Comparison of ENCODE assay signal across 24 mouse cellular contexts in genomic region chr5:134482331-134482730, GRCm38 (mm10).
"Had no signal": no experiment of that assay in that cellular context is flagged by ENCODE, and none has a peak within 500 bp of the region (broad histone marks: within the 10 kb centered on the region; RNA-seq: fewer than 3 reads in every experiment).

No protein-coding gene starts in this region.

- H3K4me3 ChIP-seq: kidney, embryonic 15.5 days; limb, embryonic 10.5 days; limb, embryonic 13.5 days; liver, embryonic 12.5 days; liver, embryonic 15.5 days; lung, embryonic 15.5 days; megakaryocyte, embryonic 14.5 days; midbrain, embryonic 10.5 days; neural tube, embryonic 12.5 days; neural tube, embryonic 15.5 days had no signal

- H3K36me3 ChIP-seq: kidney, embryonic 15.5 days; limb, embryonic 10.5 days; limb, embryonic 13.5 days; liver, embryonic 12.5 days; liver, embryonic 15.5 days; lung, embryonic 15.5 days; midbrain, embryonic 10.5 days; neural tube, embryonic 12.5 days; neural tube, embryonic 15.5 days had no signal

- H3K27me3 ChIP-seq: kidney, embryonic 15.5 days; limb, embryonic 13.5 days; liver, embryonic 12.5 days; liver, embryonic 15.5 days; lung, embryonic 15.5 days; megakaryocyte, embryonic 14.5 days; neural tube, embryonic 12.5 days; neural tube, embryonic 15.5 days had no signal

- H3K4me1 ChIP-seq: kidney, embryonic 15.5 days; limb, embryonic 13.5 days; liver, embryonic 12.5 days; liver, embryonic 15.5 days; midbrain, embryonic 10.5 days; neural tube, embryonic 12.5 days had no signal

- ATAC-seq: liver, embryonic 12.5 days had no signal

- DNase-seq: kidney, postnatal 14 days; kidney, postnatal 4 days; liver; lung, adult 18-20 months; lung, postnatal 10 days; lung, postnatal 36 days; midbrain, embryonic 14.5 days; right cerebral cortex, adult 18-20 months; right cerebral cortex, postnatal 14 days; right cerebral cortex, postnatal 4 days; thymus, adult 2 months; thymus, postnatal 14 days; thymus, postnatal 4 days had no signal

- H3K9me3 ChIP-seq: kidney, embryonic 15.5 days; limb, embryonic 10.5 days; limb, embryonic 13.5 days; liver, embryonic 12.5 days; liver, embryonic 15.5 days; lung, embryonic 15.5 days; megakaryocyte, embryonic 14.5 days; midbrain, embryonic 10.5 days; neural tube, embryonic 12.5 days; neural tube, embryonic 15.5 days had no signal

- H3K27ac ChIP-seq: kidney, embryonic 15.5 days; limb, embryonic 10.5 days; limb, embryonic 13.5 days; liver, embryonic 12.5 days; liver, embryonic 15.5 days; lung, embryonic 15.5 days; midbrain, embryonic 10.5 days; neural tube, embryonic 12.5 days; neural tube, embryonic 15.5 days; stomach, postnatal 0 days had no signal
